Mouse (Mus musculus): Measurements from ENCODE around the gene Hunk. TPM values are rescaled to one million over a fixed set of nuclear protein-coding genes. Genes with fewer than 3 reads are reported as not detected.

The Hunk gene
- polyA plus RNA-seq (2015; fragmentation: Nextera tagmentation; extraction: Ambion mirVana): 14.8 and 16.6 TPM in 2 replicates

- under 1% methylated on average over 92 of the region's 101 CpGs for WGBS
- Histone ChIP-seq H3K27me3 (peaks cover 7% of the 10 kb centered on the region; the same call in 1 of the 2 replicates), H3K4me1 (peaks cover 65% of the 10 kb centered on the region), H3K36me3 (peaks cover 4% of the 10 kb centered on the region; the same call in 1 of the 2 replicates), H3K9ac (peak within 1 kb of the TSS; percentile 82), H3K9me3 (0 out of 2 replicates have a peak, but pooled peaks cover 3% of the 10 kb centered on the region), H3K4me3 (peak within 1 kb of the TSS; percentile 71), H3K27ac (peak within 1 kb of the TSS; percentile 98), H3K4me2 (peak within 1 kb of the TSS; percentile 84)
- peak; percentile 83 for ATAC-seq (ENCODE audit: borderline replicate concordance, extremely low read depth, low FRiP score, low TSS enrichment)
Observed at GRCm38 (mm10) chr16:90385688-90386513, at the start of gene Hunk. Gene Hunk (plus strand): TSS chr16:90386013.

- WGBS: 83% methylated on average over 6 of the region's 6 CpGs
- no peak overlapping the region for H3K27ac ChIP-seq
- no peak for ATAC-seq (ENCODE audit: borderline replicate concordance, extremely low read depth, low FRiP score, low TSS enrichment)
Observed at GRCm38 (mm10) chr16:90339026-90339425, 46.8 kb upstream of the Hunk start.

GRCm38 (mm10) chr16:90341086-90341485, 44.7 kb upstream of the Hunk start:
- H3K4me3 ChIP-seq: no peak overlapping the region
- no peak overlapping the region for H3K4me2 ChIP-seq
- no peak overlapping the region for H3K27ac ChIP-seq
- 92% methylated on average over 5 of the region's 5 CpGs for WGBS
- no peaks in the 10 kb centered on the region for H3K4me1 ChIP-seq
- H3K9me3 ChIP-seq: no peaks in the 10 kb centered on the region
- ATAC-seq (ENCODE audit: borderline replicate concordance, extremely low read depth, low FRiP score, low TSS enrichment): no peak
- peaks cover 26% of the 10 kb centered on the region for H3K36me3 ChIP-seq
- H3K9ac ChIP-seq: no peak overlapping the region
- H3K27me3 ChIP-seq: no peaks in the 10 kb centered on the region

More at GRCm38 (mm10) chr16:90339026-90339425, 46.8 kb upstream of the Hunk start:
- Histone ChIP-seq H3K4me2 (no peak overlapping the region), H3K36me3 (peaks cover 26% of the 10 kb centered on the region), H3K4me1 (0 out of 2 replicates have a peak, but pooled peaks cover 3% of the 10 kb centered on the region), H3K9me3 (no peaks in the 10 kb centered on the region), H3K9ac (no peak overlapping the region), H3K4me3 (no peak overlapping the region), H3K27me3 (no peaks in the 10 kb centered on the region)

- 29% methylated on average over 12 of the region's 13 CpGs for WGBS
- Histone ChIP-seq H3K4me2 (no peak overlapping the region), H3K9ac (no peak overlapping the region), H3K27me3 (no peaks in the 10 kb centered on the region), H3K36me3 (no peaks in the 10 kb centered on the region), H3K4me3 (no peak overlapping the region), H3K4me1 (peaks cover 8% of the 10 kb centered on the region), H3K9me3 (no peaks in the 10 kb centered on the region), H3K27ac (no peak overlapping the region)
- peak; percentile 95 for ATAC-seq (ENCODE audit: borderline replicate concordance, extremely low read depth, low FRiP score, low TSS enrichment)
Observed at GRCm38 (mm10) chr16:90349700-90350548, 35.9 kb upstream of the Hunk start.

GRCm38 (mm10) chr16:90351726-90352125, 34.1 kb upstream of the Hunk start:
- Histone ChIP-seq H3K4me3 (no peak overlapping the region), H3K9ac (no peak overlapping the region), H3K27ac (0 out of 2 replicates have a peak overlapping the region, but pooled peaks have one; percentile 0), H3K27me3 (0 out of 2 replicates have a peak, but pooled peaks cover 4% of the 10 kb centered on the region), H3K36me3 (no peaks in the 10 kb centered on the region), H3K4me2 (no peak overlapping the region), H3K9me3 (no peaks in the 10 kb centered on the region), H3K4me1 (peaks cover 8% of the 10 kb centered on the region)
- ATAC-seq (ENCODE audit: borderline replicate concordance, extremely low read depth, low FRiP score, low TSS enrichment): no peak
- 55% methylated on average over 8 of the region's 8 CpGs for WGBS

GRCm38 (mm10) chr16:90352691-90353090, 33.1 kb upstream of the Hunk start:
- 38% methylated on average over 6 of the region's 6 CpGs for WGBS
- H3K36me3 ChIP-seq: no peaks in the 10 kb centered on the region
- peak; percentile 77 for ATAC-seq (ENCODE audit: borderline replicate concordance, extremely low read depth, low FRiP score, low TSS enrichment)
- H3K9me3 ChIP-seq: no peaks in the 10 kb centered on the region
- H3K9ac ChIP-seq: no peak overlapping the region
- 0 out of 2 replicates have a peak, but pooled peaks cover 4% of the 10 kb centered on the region for H3K27me3 ChIP-seq
- peak overlapping the region; percentile 71 for H3K27ac ChIP-seq
- no peak overlapping the region for H3K4me2 ChIP-seq
- peaks cover 8% of the 10 kb centered on the region for H3K4me1 ChIP-seq
- H3K4me3 ChIP-seq: no peak overlapping the region

GRCm38 (mm10) chr16:90353156-90353555, 32.7 kb upstream of the Hunk start:
- no peaks in the 10 kb centered on the region for H3K9me3 ChIP-seq
- no peaks in the 10 kb centered on the region for H3K36me3 ChIP-seq
- no peak overlapping the region for H3K9ac ChIP-seq
- peak overlapping the region; percentile 57 for H3K27ac ChIP-seq
- 71% methylated on average over 5 of the region's 5 CpGs for WGBS
- H3K4me2 ChIP-seq: no peak overlapping the region
- no peak for ATAC-seq (ENCODE audit: borderline replicate concordance, extremely low read depth, low FRiP score, low TSS enrichment)
- 0 out of 2 replicates have a peak, but pooled peaks cover 4% of the 10 kb centered on the region for H3K27me3 ChIP-seq
- H3K4me1 ChIP-seq: peaks cover 8% of the 10 kb centered on the region
- no peak overlapping the region for H3K4me3 ChIP-seq

- no peak overlapping the region for H3K9ac ChIP-seq
- 0 out of 2 replicates have a peak, but pooled peaks cover 4% of the 10 kb centered on the region for H3K27me3 ChIP-seq
- H3K4me2 ChIP-seq: peak overlapping the region; percentile 13; the same call in 1 of the 2 replicates
- ATAC-seq (ENCODE audit: borderline replicate concordance, extremely low read depth, low FRiP score, low TSS enrichment): peak; percentile 10; the same call in 1 of the 2 replicates
- H3K9me3 ChIP-seq: no peaks in the 10 kb centered on the region
- H3K4me3 ChIP-seq: no peak overlapping the region
- no peaks in the 10 kb centered on the region for H3K36me3 ChIP-seq
- no peak overlapping the region for H3K27ac ChIP-seq
- peaks cover 38% of the 10 kb centered on the region for H3K4me1 ChIP-seq
- 34% methylated on average over 9 of the region's 9 CpGs for WGBS
Observed at GRCm38 (mm10) chr16:90359329-90359728, 26.5 kb upstream of the Hunk start.

- no peaks in the 10 kb centered on the region for H3K9me3 ChIP-seq
- 0 out of 2 replicates have a peak, but pooled peaks cover 4% of the 10 kb centered on the region for H3K27me3 ChIP-seq
- H3K36me3 ChIP-seq: no peaks in the 10 kb centered on the region
- peaks cover 38% of the 10 kb centered on the region for H3K4me1 ChIP-seq
- 23% methylated on average over 4 of the region's 4 CpGs for WGBS
- peak; percentile 32; the same call in 1 of the 2 replicates for ATAC-seq (ENCODE audit: borderline replicate concordance, extremely low read depth, low FRiP score, low TSS enrichment)
- H3K4me2 ChIP-seq: peak overlapping the region; percentile 13; the same call in 1 of the 2 replicates
- no peak overlapping the region for H3K4me3 ChIP-seq
- no peak overlapping the region for H3K9ac ChIP-seq
- H3K27ac ChIP-seq: peak overlapping the region; percentile 7
Observed at GRCm38 (mm10) chr16:90359750-90360149, 26.1 kb upstream of the Hunk start.

- Histone ChIP-seq H3K4me3 (no peak overlapping the region), H3K9me3 (no peaks in the 10 kb centered on the region), H3K4me2 (no peak overlapping the region), H3K27ac (peak overlapping the region; percentile 7; the same call in 1 of the 2 replicates), H3K4me1 (peaks cover 38% of the 10 kb centered on the region), H3K27me3 (0 out of 2 replicates have a peak, but pooled peaks cover 4% of the 10 kb centered on the region), H3K9ac (no peak overlapping the region), H3K36me3 (no peaks in the 10 kb centered on the region)
- WGBS: 40% methylated on average over 7 of the region's 7 CpGs
- ATAC-seq (ENCODE audit: borderline replicate concordance, extremely low read depth, low FRiP score, low TSS enrichment): no peak; the same call in 1 of the 2 replicates
Observed at GRCm38 (mm10) chr16:90360327-90360726, 25.5 kb upstream of the Hunk start.

GRCm38 (mm10) chr16:90362926-90363325, 22.9 kb upstream of the Hunk start:
- 61% methylated on average over 6 of the region's 6 CpGs for WGBS
- Histone ChIP-seq H3K36me3 (no peaks in the 10 kb centered on the region), H3K27me3 (no peaks in the 10 kb centered on the region), H3K4me1 (peaks cover 38% of the 10 kb centered on the region), H3K9ac (no peak overlapping the region), H3K4me3 (no peak overlapping the region), H3K4me2 (no peak overlapping the region), H3K27ac (no peak overlapping the region), H3K9me3 (no peaks in the 10 kb centered on the region)
- ATAC-seq (ENCODE audit: borderline replicate concordance, extremely low read depth, low FRiP score, low TSS enrichment): no peak

Measured in lung, embryonic 15.5 days (tissue).